Mouse (Mus musculus) thymus, adult 2 months (tissue): ENCODE results near the gene Naif1. TPM values are rescaled to one million over a fixed set of nuclear protein-coding genes. Genes with fewer than 3 reads are reported as not detected.
"Not testable (repeated sequence)": the region's sequence is repeated elsewhere in the genome, so short reads cannot be mapped to it uniquely, and the experiment has no call there.

Source experiments
- DNase-seq: peaks from one replicate; pipeline ENCODE4 v3.0.0; 2021
- H3K27ac ChIP-seq: fragments of 200-500 bp; 2 replicates; pipeline ENCODE4 v1.5.1; 2012; ENCODE audit warnings: low read length, control low read depth; ENCODE audit not compliant: control insufficient read depth, insufficient read depth
- H3K27me3 ChIP-seq: fragments of 200-500 bp; 2 replicates; pipeline ENCODE4 v1.6.1; 2012; ENCODE audit warnings: mild to moderate bottlenecking, low read length, moderate library complexity, mixed read lengths; ENCODE audit not compliant: control insufficient read depth, insufficient read depth
- H3K36me3 ChIP-seq: fragments of 200-500 bp; 2 replicates; pipeline ENCODE4 v1.6.1; 2012; ENCODE audit warnings: mild to moderate bottlenecking, low read length, moderate library complexity; ENCODE audit not compliant: control insufficient read depth, insufficient read depth
- H3K4me1 ChIP-seq: fragments of 200-500 bp; replicated peaks from 2 replicates; pipeline ENCODE4 v1.6.1; 2012; ENCODE audit warnings: low read length; ENCODE audit not compliant: control insufficient read depth, insufficient read depth
- H3K4me3 ChIP-seq: fragments of 200-500 bp; 2 replicates; pipeline ENCODE4 v1.5.1; 2012; ENCODE audit warnings: mild to moderate bottlenecking, low read length, control low read depth, moderate library complexity; ENCODE audit not compliant: control insufficient read depth, insufficient read depth
- CTCF ChIP-seq: fragments of 200-500 bp; IDR thresholded peaks from 2 replicates; pipeline ENCODE4 v1.5.1; 2012; ENCODE audit warnings: mild to moderate bottlenecking, control low read depth, low read length, moderate library complexity, borderline replicate concordance; ENCODE audit not compliant: control insufficient read depth, poor library complexity, insufficient read depth; ENCODE audit errors: extremely low read depth
- POLR2A ChIP-seq: fragments of 200-500 bp; IDR thresholded peaks from 2 replicates; pipeline ENCODE4 v1.6.1; 2012; ENCODE audit warnings: mild to moderate bottlenecking, low read length, control low read depth, moderate library complexity; ENCODE audit not compliant: control insufficient read depth, poor library complexity, insufficient read depth; ENCODE audit errors: extremely low read depth
- WGBS: fragments of 180-500 bp; shearing (Covaris S2); methylation state at CpG from one replicate; pipeline ENCODE4 v1.1.7; 2018; 5-methylcytosine and 5-hydroxymethylcytosine counted together
- polyA plus RNA-seq: library from polyadenylated mRNA; depleted of rRNA; stranded (reverse); fragments of >200 nt; gene quantifications from 2 replicates; pipeline ENCODE4 v1.2.3, GENCODE M21; 2012

Naif1 gene
- polyA plus RNA-seq, 1 experiment, result 8.8 TPM

DNA sequence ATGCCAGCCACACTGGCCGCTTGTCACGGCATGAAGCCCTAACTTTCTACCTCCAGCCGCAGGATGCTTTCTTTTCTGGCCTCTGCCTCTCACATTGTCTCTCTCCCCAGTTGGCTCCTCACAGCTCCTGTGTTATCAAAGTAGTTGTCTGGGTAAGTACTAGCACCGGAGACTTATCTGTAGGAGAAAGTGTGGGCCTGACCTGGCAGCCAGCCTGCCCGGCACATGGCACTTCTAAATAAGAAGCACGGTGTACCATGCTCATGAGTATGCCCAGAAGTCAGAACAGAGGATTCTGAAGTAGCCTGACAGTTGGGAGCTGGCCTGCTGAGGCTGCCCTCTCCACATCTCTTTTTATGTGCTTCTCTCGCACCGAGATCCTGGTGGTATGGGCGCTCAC lies 35.9 kb downstream of the Naif1 start:
- Histone ChIP-seq H3K4me1 (peaks cover 4% of the 10 kb centered on the region), H3K27ac (no peak overlapping the region), H3K36me3 (no peaks in the 10 kb centered on the region), H3K27me3 (no peaks in the 10 kb centered on the region), H3K4me3 (no peak overlapping the region)
- TF ChIP-seq CTCF, result no peak
- TF ChIP-seq POLR2A, result no peak
- no peak for DNase-seq
- 98% methylated on average over 9 of the region's 9 CpGs for WGBS

- H3K4me3 ChIP-seq, result no peak overlapping the region
- no peaks in the 10 kb centered on the region for H3K36me3 ChIP-seq
- WGBS, result 3% methylated on average over 6 of the region's 6 CpGs
- peak; percentile 92 for DNase-seq
- no peaks in the 10 kb centered on the region for H3K27me3 ChIP-seq
- no peak overlapping the region for H3K27ac ChIP-seq
- peak; percentile 78; the same call in 1 of the 2 replicates for TF ChIP-seq CTCF
- TF ChIP-seq POLR2A, result no peak
- peaks cover 6% of the 10 kb centered on the region for H3K4me1 ChIP-seq
Observed at GRCm38 (mm10) chr2:32487124-32487623, 36.9 kb downstream of the Naif1 start.

DNA sequence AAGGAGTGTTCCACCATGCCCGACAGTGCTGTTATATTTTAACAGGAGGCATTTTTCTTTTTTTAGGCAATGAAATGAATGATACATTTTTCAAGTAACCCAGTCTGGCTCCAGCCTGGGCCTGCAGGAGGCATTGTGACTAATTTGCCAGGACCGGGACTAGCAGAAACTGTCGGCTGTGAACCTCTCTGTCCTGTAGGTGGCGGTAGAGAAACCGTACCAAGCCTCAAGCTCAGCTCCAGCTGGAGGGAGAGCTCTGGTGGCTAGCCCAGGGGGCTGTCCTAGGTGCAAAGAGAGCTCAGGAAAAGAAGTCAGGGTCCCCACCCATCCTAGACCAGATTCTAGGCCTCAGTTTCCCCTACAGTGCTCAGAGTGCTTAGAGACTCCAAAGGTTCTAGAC lies 38.4 kb downstream of the Naif1 start:
- 4% methylated on average over 5 of the region's 5 CpGs for WGBS
- Histone ChIP-seq H3K4me1 (peaks cover 20% of the 10 kb centered on the region), H3K36me3 (no peaks in the 10 kb centered on the region), H3K27me3 (no peaks in the 10 kb centered on the region), H3K27ac (no peak overlapping the region), H3K4me3 (no peak overlapping the region)
- no peak for TF ChIP-seq POLR2A
- peak; percentile 89 for TF ChIP-seq CTCF
- peak; percentile 84 for DNase-seq

DNA sequence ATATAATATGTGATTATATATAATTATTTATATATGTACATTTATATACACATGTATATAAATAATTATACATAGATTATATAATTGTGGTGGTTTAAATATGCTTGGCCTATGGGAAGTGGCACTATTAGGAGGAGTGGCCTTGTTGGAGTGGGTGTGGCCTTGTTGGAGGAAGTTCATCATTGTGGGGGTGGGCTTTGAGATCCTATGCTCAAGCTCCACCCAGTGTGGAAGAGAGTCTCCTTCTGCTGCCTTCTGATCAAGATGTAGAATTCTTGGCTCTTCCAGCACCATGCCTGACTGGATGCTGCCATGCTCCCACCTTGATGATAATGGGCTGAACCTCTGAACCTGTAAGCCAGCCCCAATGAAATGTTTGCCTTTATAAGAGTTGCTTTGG lies 40.5 kb downstream of the Naif1 start:
- not testable (repeated sequence) for H3K27ac ChIP-seq, H3K27me3 ChIP-seq, H3K36me3 ChIP-seq, H3K4me3 ChIP-seq, DNase-seq
- peaks cover 38% of the 10 kb centered on the region for H3K4me1 ChIP-seq

- peak overlapping the region; percentile 97 for H3K27ac ChIP-seq
- WGBS, result 9% methylated on average over 2 of the region's 2 CpGs
- H3K4me3 ChIP-seq, result no peak overlapping the region
- DNase-seq, result peak; percentile 37
- no peaks in the 10 kb centered on the region for H3K36me3 ChIP-seq
- no peak for TF ChIP-seq CTCF
- TF ChIP-seq POLR2A, result no peak
- peaks cover 52% of the 10 kb centered on the region for H3K4me1 ChIP-seq
- no peaks in the 10 kb centered on the region for H3K27me3 ChIP-seq
Observed at GRCm38 (mm10) chr2:32492661-32493060, 42.4 kb downstream of the Naif1 start.

GRCm38 (mm10) chr2:32493301-32493701 lies 43.0 kb downstream of the Naif1 start:
- DNase-seq, result peak; percentile 89
- no peaks in the 10 kb centered on the region for H3K27me3 ChIP-seq
- WGBS, result 4% methylated on average over 12 of the region's 12 CpGs
- peak overlapping the region; percentile 12 for H3K4me3 ChIP-seq
- 0 out of 2 replicates have a peak, but pooled peaks have one; percentile 8 for TF ChIP-seq CTCF
- TF ChIP-seq POLR2A, result peak; percentile 79
- peaks cover 55% of the 10 kb centered on the region for H3K4me1 ChIP-seq
- no peaks in the 10 kb centered on the region for H3K36me3 ChIP-seq
- peak overlapping the region; percentile 97 for H3K27ac ChIP-seq

- WGBS, result 17% methylated on average over 2 of the region's 2 CpGs
- peaks cover 52% of the 10 kb centered on the region for H3K4me1 ChIP-seq
- TF ChIP-seq POLR2A (no peak), CTCF (no peak)
- no peaks in the 10 kb centered on the region for H3K36me3 ChIP-seq
- no peak overlapping the region for H3K4me3 ChIP-seq
- no peaks in the 10 kb centered on the region for H3K27me3 ChIP-seq
- peak overlapping the region; percentile 97 for H3K27ac ChIP-seq
- DNase-seq, result no peak
Observed at GRCm38 (mm10) chr2:32494522-32494921, 44.3 kb downstream of the Naif1 start.
